Mouse (Mus musculus) ES-E14 (cell line): ENCODE results near the gene Vmn1r4.

ENCODE experiments used
- CHD2 ChIP-seq: IDR thresholded peaks from 2 replicates; pipeline ENCODE4 v1.6.1; 2014; ENCODE audit warnings: mild to moderate bottlenecking, low read depth, low read length, inconsistent platforms
- HCFC1 ChIP-seq: IDR thresholded peaks from 2 replicates; pipeline ENCODE4 v1.6.1; 2012; ENCODE audit warnings: low read length, inconsistent platforms, borderline replicate concordance; ENCODE audit not compliant: insufficient read depth
- MAFK ChIP-seq: IDR thresholded peaks from 2 replicates; pipeline ENCODE4 v1.6.1; 2014; ENCODE audit warnings: mild to moderate bottlenecking, low read depth, low read length, inconsistent platforms; ENCODE audit not compliant: insufficient read depth
- ZC3H11A ChIP-seq: IDR thresholded peaks from 2 replicates; pipeline ENCODE4 v1.6.1; 2012; ENCODE audit warnings: low read depth, mild to moderate bottlenecking, inconsistent platforms, low read length, borderline replicate concordance
- ZNF384 ChIP-seq: IDR thresholded peaks from 2 replicates; pipeline ENCODE4 v1.6.1; 2012; ENCODE audit warnings: low read depth, low read length, inconsistent platforms

- no peak for TF ChIP-seq HCFC1
- TF ChIP-seq CHD2 = no peak
- TF ChIP-seq ZC3H11A = no peak
- TF ChIP-seq MAFK = no peak
- no peak for TF ChIP-seq ZNF384
Measured at GRCm38 (mm10) chr6:56901824-56902386, 21.9 kb upstream of the Vmn1r4 start.
